Mouse (Mus musculus) CH12.LX (cell line): ENCODE measurements at regions not wholly inside any gene's neighbourhood (a gene's known extent, or its start where the extent isn't known, plus 50 kb on each side); places are given as distances from the start of the nearest gene placed in this dataset.

Experiments
- DNase-seq: peaks from one replicate; pipeline ENCODE4 v3.0.0-alpha.2; 2013; ENCODE audit errors: extremely low read depth
- H3K27ac ChIP-seq: 2 replicates; pipeline ENCODE4 v1.5.1; 2012; ENCODE audit warnings: low read depth, mild to moderate bottlenecking, control low read depth, moderate library complexity; ENCODE audit not compliant: insufficient read depth
- H3K27me3 ChIP-seq: replicated peaks from 2 replicates; pipeline ENCODE3; 2012; ENCODE audit warnings: inconsistent platforms
- H3K36me3 ChIP-seq, 2 experiments: replicated peaks in 1 of 2; 2 replicates each; pipeline versions ENCODE3 to v1.6.1; 2012; ENCODE audit warnings: inconsistent platforms in 1 of 2, low read length in 1 of 2, mild to moderate bottlenecking in 1 of 2, mixed read lengths in 1 of 2, moderate library complexity in 1 of 2; ENCODE audit not compliant: control insufficient read depth in 1 of 2, insufficient read depth in 1 of 2
- H3K4me1 ChIP-seq, 2 experiments: 2 replicates each; pipeline ENCODE4 v1.6.1; 2012; ENCODE audit warnings: inconsistent platforms in 1 of 2, moderate library complexity in 1 of 2; ENCODE audit not compliant: insufficient read depth in 2 of 2, control insufficient read depth in 1 of 2
- H3K4me2 ChIP-seq: 2 replicates; pipeline ENCODE4 v1.6.1; 2012; ENCODE audit warnings: low read depth, mild to moderate bottlenecking, control low read depth; ENCODE audit not compliant: poor library complexity, insufficient read depth, severe bottlenecking
- H3K4me3 ChIP-seq, 3 experiments: fragments of 150-350 bp in 1 of 3; sonication (generic) in 1 of 3; replicated peaks in 1 of 3; 2 replicates each; pipeline versions ENCODE3 to v1.5.1; 2011 to 2012; ENCODE audit warnings: low read depth in 2 of 3, low read length in 2 of 3, mild to moderate bottlenecking in 2 of 3, moderate library complexity in 2 of 3, control low read depth in 1 of 3, improper control_type of control experiment in 1 of 3, inconsistent platforms in 1 of 3, mixed read lengths in 1 of 3; ENCODE audit not compliant: poor library complexity in 1 of 3
- H3K79me2 ChIP-seq: replicated peaks from 2 replicates; pipeline ENCODE4 v1.6.1; 2012; ENCODE audit warnings: mild to moderate bottlenecking, moderate library complexity; ENCODE audit not compliant: control insufficient read depth, poor library complexity, insufficient read depth, severe bottlenecking; ENCODE audit errors: extremely low read depth
- H3K9ac ChIP-seq: 2 replicates; pipeline ENCODE4 v1.6.1; 2012; ENCODE audit warnings: low read depth, mild to moderate bottlenecking, control low read depth, moderate library complexity; ENCODE audit not compliant: insufficient read depth
- H3K9me3 ChIP-seq: replicated peaks from 2 replicates; pipeline ENCODE3; 2012; ENCODE audit warnings: low read length, inconsistent platforms, mixed read lengths
- BHLHE40 ChIP-seq: IDR thresholded peaks from 2 replicates; pipeline ENCODE4 v1.6.1; 2011; ENCODE audit warnings: mild to moderate bottlenecking, low read depth, low read length, improper control_type of control experiment
- CHD2 ChIP-seq: IDR thresholded peaks from 2 replicates; pipeline ENCODE4 v1.6.1; 2011; ENCODE audit warnings: low read length, improper control_type of control experiment
- CTCF ChIP-seq, 2 experiments: IDR thresholded peaks in 1 of 2; conservative IDR thresholded peaks in 1 of 2; 2 replicates each; pipeline ENCODE4 v1.5.1; 2011 to 2012; ENCODE audit warnings: low read depth in 2 of 2, low read length in 2 of 2, improper control_type of control experiment in 1 of 2, inconsistent platforms in 1 of 2, mild to moderate bottlenecking in 1 of 2, moderate library complexity in 1 of 2
- E2F4 ChIP-seq: IDR thresholded peaks from 2 replicates; pipeline ENCODE4 v1.6.1; 2011; ENCODE audit warnings: low read depth, low read length, improper control_type of control experiment; ENCODE audit not compliant: insufficient replicate concordance
- EP300 ChIP-seq: IDR thresholded peaks from 2 replicates; pipeline ENCODE4 v1.6.1; 2011; ENCODE audit warnings: low read length, improper control_type of control experiment
- GABPA ChIP-seq: IDR thresholded peaks from 2 replicates; pipeline ENCODE4 v1.6.1; 2012; ENCODE audit warnings: low read depth, low read length, improper control_type of control experiment, inconsistent platforms; ENCODE audit not compliant: insufficient replicate concordance
- HCFC1 ChIP-seq: IDR thresholded peaks from 2 replicates; pipeline ENCODE4 v1.6.1; 2012; ENCODE audit warnings: low read depth, mild to moderate bottlenecking, inconsistent platforms, low read length, improper control_type of control experiment
- KAT2A ChIP-seq: IDR thresholded peaks from 2 replicates; pipeline ENCODE4 v1.6.1; 2012; ENCODE audit warnings: low read length, improper control_type of control experiment, inconsistent platforms; ENCODE audit not compliant: insufficient replicate concordance
- MAX ChIP-seq: IDR thresholded peaks from 2 replicates; pipeline ENCODE4 v1.6.1; 2011; ENCODE audit warnings: low read length, improper control_type of control experiment
- MAZ ChIP-seq: IDR thresholded peaks from 2 replicates; pipeline ENCODE4 v1.6.1; 2012; ENCODE audit warnings: low read depth, mild to moderate bottlenecking, inconsistent platforms, low read length, improper control_type of control experiment, moderate library complexity
- PAX5 ChIP-seq: IDR thresholded peaks from 2 replicates; pipeline ENCODE4 v1.6.1; 2012; ENCODE audit warnings: low read length, inconsistent platforms, mixed read lengths
- RAD21 ChIP-seq: IDR thresholded peaks from 2 replicates; pipeline ENCODE4 v1.6.1; 2011; ENCODE audit warnings: low read depth, mild to moderate bottlenecking, low read length, improper control_type of control experiment, moderate library complexity
- RCOR1 ChIP-seq: conservative IDR thresholded peaks from 2 replicates; pipeline ENCODE4 v1.6.1; 2012; ENCODE audit warnings: low read depth, mild to moderate bottlenecking, inconsistent platforms, low read length, improper control_type of control experiment
- SIN3A ChIP-seq: IDR thresholded peaks from 2 replicates; pipeline ENCODE4 v1.6.1; 2012; ENCODE audit warnings: low read length, improper control_type of control experiment, inconsistent platforms
- TBP ChIP-seq: conservative IDR thresholded peaks from 2 replicates; pipeline ENCODE4 v1.6.1; 2011; ENCODE audit warnings: low read depth, low read length, improper control_type of control experiment
- UBTF ChIP-seq: IDR thresholded peaks from 2 replicates; pipeline ENCODE4 v1.6.1; 2012; ENCODE audit warnings: low read depth, mild to moderate bottlenecking, inconsistent platforms, low read length, improper control_type of control experiment, moderate library complexity
- USF2 ChIP-seq: conservative IDR thresholded peaks from 2 replicates; pipeline ENCODE4 v1.6.1; 2011; ENCODE audit warnings: low read depth, low read length, improper control_type of control experiment
- ZC3H11A ChIP-seq: IDR thresholded peaks from 2 replicates; pipeline ENCODE4 v1.6.1; 2012; ENCODE audit warnings: low read depth, mild to moderate bottlenecking, inconsistent platforms, low read length, improper control_type of control experiment
- ZNF384 ChIP-seq: IDR thresholded peaks from 2 replicates; pipeline ENCODE4 v1.6.1; 2012; ENCODE audit warnings: low read depth, low read length, improper control_type of control experiment, inconsistent platforms
- dilution Hi-C: fragments of 300-500 bp; cut with MboI; formaldehyde crosslinking; loops from 2 replicates; pipeline ENCODE4 v1.14.3; 2020; ENCODE audit warnings: low sequenced_read_pairs; ENCODE audit not compliant: extremely low pct_unique_long_range_greater_than_20kb, extremely low pct_ligation_motif_present
- in situ Hi-C: fragments of 300-500 bp; cut with MboI; formaldehyde crosslinking; loops from 3 replicates; pipeline ENCODE4 v1.14.3; 2019; ENCODE audit warnings: low sequenced_read_pairs, low pct_ligation_motif_present, low pct_unique_long_range_greater_than_20kb, mixed read lengths

GRCm38 (mm10) chr8:33067453-33068039 lies 361.0 kb upstream of the 5930422O12Rik start:
- no peak for DNase-seq
- Histone ChIP-seq H3K36me3 (no peaks in the 10 kb centered on the region), H3K4me2 (no peak overlapping the region), H3K9me3 (peaks cover 2% of the 10 kb centered on the region), H3K4me1 (peaks cover 0 to 12% of the 10 kb centered on the region in 2 experiments; a peak in 2 of 4 replicates), H3K9ac (no peak overlapping the region), H3K27me3 (no peaks in the 10 kb centered on the region), H3K27ac (no peak overlapping the region), H3K79me2 (no peaks in the 10 kb centered on the region), H3K4me3 (no peak overlapping the region)
- dilution Hi-C loops, result no loop called here
- TF ChIP-seq GABPA, result no peak
- no peak for TF ChIP-seq TBP
- TF ChIP-seq E2F4, result no peak
- no peak for TF ChIP-seq UBTF
- in situ Hi-C loops, result no loop called here

GRCm38 (mm10) chr8:33068468-33068867 lies 360.0 kb upstream of the 5930422O12Rik start:
- Histone ChIP-seq H3K27me3 (no peaks in the 10 kb centered on the region), H3K36me3 (no peaks in the 10 kb centered on the region), H3K79me2 (no peaks in the 10 kb centered on the region), H3K9ac (no peak overlapping the region), H3K27ac (no peak overlapping the region), H3K4me2 (no peak overlapping the region), H3K9me3 (peaks cover 2% of the 10 kb centered on the region), H3K4me3 (no peak overlapping the region), H3K4me1 (peaks cover 0 to 6% of the 10 kb centered on the region in 2 experiments; a peak in 2 of 4 replicates)
- in situ Hi-C loops (no loop called here), dilution Hi-C loops (no loop called here)
- no peak for DNase-seq
- TF ChIP-seq RAD21 (peak; percentile 20), CTCF (conservative IDR thresholded peaks at IDR 0.05 in 1 of 2, IDR thresholded peaks at IDR 0.05 in 1 of 2; ENCODE audit: low read depth in 2 of 2, low read length in 2 of 2) (peak in 1 of 2 experiments; percentile 38; a peak in 2 of 4 replicates), SIN3A (no peak)

- H3K4me1 ChIP-seq, result peaks cover 6 to 35% of the 10 kb centered on the region in 2 experiments
- H3K9ac ChIP-seq, result no peak overlapping the region
- H3K27me3 ChIP-seq, result no peaks in the 10 kb centered on the region
- no peak overlapping the region for H3K4me3 ChIP-seq
- TF ChIP-seq CHD2 (no peak), HCFC1 (no peak), MAX (no peak), KAT2A (no peak), BHLHE40 (no peak), PAX5 (no peak), UBTF (no peak), EP300 (no peak), ZNF384 (no peak), USF2 (no peak), RAD21 (no peak), SIN3A (no peak), RCOR1 (no peak), ZC3H11A (no peak), MAZ (no peak)
- no peak overlapping the region for H3K4me2 ChIP-seq
- dilution Hi-C loops, result no loop called here
- DNase-seq, result no peak
- no peaks in the 10 kb centered on the region for H3K36me3 ChIP-seq
- in situ Hi-C loops, result no loop called here
- H3K79me2 ChIP-seq, result no peaks in the 10 kb centered on the region
- H3K9me3 ChIP-seq, result no peaks in the 10 kb centered on the region
- no peak overlapping the region for H3K27ac ChIP-seq
Observed at GRCm38 (mm10) chr8:33075186-33075585, 353.3 kb upstream of the 5930422O12Rik start.
